Mouse (Mus musculus) heart, embryonic 16.5 days (tissue): ENCODE data around the gene Mapkapk2. TPM values are rescaled to one million over a fixed set of nuclear protein-coding genes. Genes with fewer than 3 reads are reported as not detected.

Source experiments
- ATAC-seq: fragments of 200-750 bp; cut with Nextera tagmentation; replicated peaks from 2 replicates; pipeline ENCODE4 v1.8.0; 2017; ENCODE audit warnings: moderate number of reproducible peaks; ENCODE audit not compliant: insufficient read depth, low FRiP score; ENCODE audit errors: extremely low read depth
- H3K27ac ChIP-seq: fragments of 300-500 bp; sonication (generic); 2 replicates; pipeline ENCODE4 v1.5.1; 2014; ENCODE audit warnings: mild to moderate bottlenecking, low read length, control low read depth, moderate library complexity
- H3K27me3 ChIP-seq: fragments of 300-500 bp; sonication (generic); 2 replicates; pipeline ENCODE4 v1.6.1; 2014; ENCODE audit warnings: low read length, mixed read lengths; ENCODE audit not compliant: control insufficient read depth, insufficient read depth
- H3K36me3 ChIP-seq: fragments of 300-500 bp; sonication (generic); 2 replicates; pipeline ENCODE4 v1.6.1; 2014; ENCODE audit not compliant: control insufficient read depth, insufficient read depth
- H3K4me1 ChIP-seq: fragments of 300-500 bp; sonication (generic); 2 replicates; pipeline ENCODE4 v1.6.1; 2014; ENCODE audit warnings: low read length, mixed read lengths; ENCODE audit not compliant: control insufficient read depth, insufficient read depth
- H3K4me2 ChIP-seq: fragments of 300-500 bp; sonication (generic); 2 replicates; pipeline ENCODE4 v1.6.1; 2014; ENCODE audit warnings: low read depth, mild to moderate bottlenecking, control low read depth, low read length
- H3K4me3 ChIP-seq: fragments of 300-500 bp; sonication (generic); 2 replicates; pipeline ENCODE4 v1.5.1; 2014; ENCODE audit warnings: mild to moderate bottlenecking, control low read depth, low read length
- H3K9ac ChIP-seq: fragments of 300-500 bp; sonication (generic); 2 replicates; pipeline ENCODE4 v1.6.1; 2014; ENCODE audit warnings: low read length, control low read depth
- H3K9me3 ChIP-seq: fragments of 300-500 bp; sonication (generic); replicated peaks from 2 replicates; pipeline ENCODE4 v1.6.1; 2016; ENCODE audit warnings: low read length; ENCODE audit not compliant: control insufficient read depth
- WGBS: fragments of 180-500 bp; shearing (Covaris S2); extraction: QIAGEN DNeasy Blood & Tissue Kit; methylation state at CpG from one replicate; pipeline ENCODE4 v1.1.7; 2014; 5-methylcytosine and 5-hydroxymethylcytosine counted together
- polyA plus RNA-seq: library from polyadenylated mRNA; unstranded; fragments of >200 nt; fragmentation: Nextera tagmentation; extraction: Ambion mirVana; gene quantifications from 2 replicates; pipeline ENCODE4 v1.2.1, GENCODE M21; 2015

Mapkapk2 gene
- polyA plus RNA-seq, 1 experiment from 2014 or later = 61.4 TPM

DNA sequence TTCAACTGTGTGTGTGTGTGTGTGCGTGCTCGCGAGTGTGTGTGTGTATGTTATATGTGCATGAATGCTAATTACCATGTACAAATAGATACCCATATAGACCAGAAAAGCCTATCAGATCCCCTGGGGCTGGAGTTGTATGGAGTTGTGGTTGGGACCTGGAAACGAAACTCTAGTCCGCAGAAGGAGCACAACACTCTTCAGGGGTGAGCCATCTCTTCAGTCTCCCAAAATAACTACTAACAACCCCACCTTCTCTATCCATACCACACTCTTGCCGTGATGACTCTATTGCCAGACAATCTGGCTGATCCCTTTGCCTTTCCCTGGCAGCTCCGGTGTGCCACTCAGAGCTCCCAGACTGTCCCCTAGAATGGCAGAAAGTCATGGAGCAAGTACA is 81.7 kb downstream of the Mapkapk2 start:
- Histone ChIP-seq H3K4me1 (no peaks in the 10 kb centered on the region), H3K27ac (no peak overlapping the region), H3K9ac (no peak overlapping the region), H3K4me2 (no peak overlapping the region), H3K36me3 (no peaks in the 10 kb centered on the region), H3K4me3 (no peak overlapping the region), H3K27me3 (no peaks in the 10 kb centered on the region; the same call in 1 of the 2 replicates), H3K9me3 (no peaks in the 10 kb centered on the region)
- ATAC-seq = no peak
- 83% methylated on average over 7 of the region's 7 CpGs for WGBS

DNA sequence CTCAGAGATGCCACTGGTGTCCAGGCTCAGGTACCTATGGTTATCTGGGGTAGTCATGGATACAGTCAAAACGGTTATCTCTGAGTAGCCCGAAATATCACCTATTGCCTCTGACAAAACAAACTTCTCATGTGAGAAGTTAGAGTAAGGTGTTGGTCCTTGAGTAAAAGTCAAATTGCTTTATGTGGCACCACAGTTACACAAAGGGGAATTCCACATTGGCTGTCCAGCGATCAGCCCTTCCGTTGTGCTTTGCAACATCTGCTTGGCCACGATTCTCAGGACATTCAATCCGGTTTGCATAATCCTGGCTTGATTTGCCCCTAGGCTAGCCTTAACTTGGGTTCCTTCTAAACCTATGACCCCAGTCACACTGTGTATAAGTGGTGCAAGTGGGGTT is 82.3 kb downstream of the Mapkapk2 start:
- 72% methylated on average over 6 of the region's 6 CpGs for WGBS
- Histone ChIP-seq H3K9ac (no peak overlapping the region), H3K36me3 (no peaks in the 10 kb centered on the region), H3K4me1 (no peaks in the 10 kb centered on the region), H3K27me3 (no peaks in the 10 kb centered on the region; the same call in 1 of the 2 replicates), H3K4me2 (no peak overlapping the region), H3K27ac (no peak overlapping the region), H3K4me3 (no peak overlapping the region), H3K9me3 (no peaks in the 10 kb centered on the region)
- ATAC-seq = no peak

DNA sequence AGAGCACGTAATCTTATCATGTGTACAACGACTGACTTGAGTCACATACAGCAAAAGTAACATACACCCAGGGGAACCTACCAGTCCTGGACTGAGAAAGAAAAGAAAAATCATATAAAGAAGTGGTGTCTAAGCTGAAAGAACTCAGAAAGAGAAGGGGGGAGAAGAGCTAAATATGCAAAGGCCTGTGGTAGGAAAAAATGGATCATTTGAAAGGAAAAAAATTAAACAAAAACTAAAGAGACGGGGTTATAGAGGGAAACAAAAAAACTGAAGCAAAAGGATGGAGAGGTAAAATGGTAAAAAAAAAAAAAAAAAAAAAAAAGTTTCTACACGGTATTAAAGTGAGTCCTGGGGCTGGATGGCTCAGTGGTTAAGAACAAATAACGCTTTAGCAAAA is 83.7 kb downstream of the Mapkapk2 start:
- H3K4me1 ChIP-seq = no peaks in the 10 kb centered on the region
- ATAC-seq = no peak
- 74% methylated on average over 5 of the region's 5 CpGs for WGBS
- H3K4me2 ChIP-seq = no peak overlapping the region
- no peaks in the 10 kb centered on the region for H3K27me3 ChIP-seq
- H3K9ac ChIP-seq = no peak overlapping the region
- no peaks in the 10 kb centered on the region for H3K9me3 ChIP-seq
- no peaks in the 10 kb centered on the region for H3K36me3 ChIP-seq
- no peak overlapping the region for H3K27ac ChIP-seq
- H3K4me3 ChIP-seq = no peak overlapping the region

DNA sequence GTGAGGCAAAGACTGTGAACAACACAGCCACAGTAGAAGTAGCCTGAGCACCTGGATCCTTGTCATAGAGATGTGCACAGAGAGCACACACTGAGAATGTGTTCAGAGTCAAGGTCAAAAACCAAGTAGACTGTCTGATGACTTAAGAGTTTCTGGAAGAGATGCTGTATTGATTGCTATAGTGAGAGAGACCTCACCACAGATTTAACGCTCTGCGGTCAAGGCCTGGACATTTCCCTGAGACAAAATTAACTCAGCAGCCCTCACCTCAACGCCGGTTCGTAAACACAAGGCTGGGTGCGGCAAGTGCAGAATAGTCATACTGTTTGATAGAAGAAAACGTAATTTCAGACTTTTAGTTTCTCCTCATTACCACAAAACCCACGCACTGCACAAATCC is 85.1 kb downstream of the Mapkapk2 start:
- Histone ChIP-seq H3K36me3 (no peaks in the 10 kb centered on the region), H3K27ac (no peak overlapping the region), H3K9ac (no peak overlapping the region), H3K9me3 (no peaks in the 10 kb centered on the region), H3K4me2 (no peak overlapping the region), H3K4me1 (no peaks in the 10 kb centered on the region), H3K27me3 (no peaks in the 10 kb centered on the region), H3K4me3 (no peak overlapping the region)
- no peak for ATAC-seq
- 87% methylated on average over 8 of the region's 8 CpGs for WGBS

DNA sequence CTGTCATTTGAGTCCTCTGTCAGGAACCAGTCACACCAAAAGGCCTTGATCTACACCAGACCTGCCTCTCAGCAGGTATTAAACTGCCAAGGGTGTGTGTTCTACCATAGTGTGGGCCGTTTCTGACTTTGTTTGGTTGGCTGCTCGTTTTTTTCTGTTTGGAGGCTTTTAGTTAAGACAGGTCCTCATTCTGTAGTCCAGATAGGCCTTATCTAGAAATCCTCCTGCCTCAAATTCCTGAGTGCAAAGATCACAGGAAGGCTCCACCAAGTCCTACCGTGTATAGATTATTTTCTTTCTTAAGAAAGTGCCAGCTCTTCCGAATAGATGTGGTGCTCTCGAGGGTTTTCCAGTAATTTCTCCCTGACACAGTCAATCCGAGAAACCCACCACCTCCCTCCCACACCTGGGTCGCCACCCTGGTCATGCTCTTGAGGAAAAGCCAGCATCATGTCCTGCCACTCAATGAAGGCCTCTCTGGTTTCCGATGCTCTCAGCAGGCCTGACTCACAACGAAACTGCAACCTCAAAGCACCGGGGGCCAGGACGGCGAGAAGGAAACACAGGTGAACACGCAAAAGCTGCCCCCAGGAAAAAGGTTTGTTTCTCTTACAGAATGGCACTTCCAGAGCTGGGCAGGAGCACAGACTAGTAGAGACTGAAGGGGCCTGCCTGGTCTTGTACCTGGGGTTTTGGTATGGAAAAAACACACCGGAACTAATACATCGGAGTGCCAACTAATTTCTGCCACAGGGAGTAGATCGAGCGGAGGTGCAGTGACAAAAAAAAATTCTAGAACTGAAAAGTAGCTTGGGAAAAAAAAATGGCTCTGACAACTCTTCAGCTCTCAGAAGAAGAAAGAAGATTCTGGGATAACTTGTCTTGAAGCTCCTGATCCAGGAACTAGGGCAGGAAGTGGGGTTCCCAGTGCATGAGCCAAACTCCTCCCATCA is 87.1 kb downstream of the Mapkapk2 start:
- H3K27ac ChIP-seq = no peak overlapping the region
- no peak overlapping the region for H3K9ac ChIP-seq
- no peak overlapping the region for H3K4me2 ChIP-seq
- H3K4me1 ChIP-seq = no peaks in the 10 kb centered on the region
- 51% methylated on average over 17 of the region's 17 CpGs for WGBS
- H3K4me3 ChIP-seq = no peak overlapping the region
- no peaks in the 10 kb centered on the region for H3K9me3 ChIP-seq
- ATAC-seq = no peak
- no peaks in the 10 kb centered on the region for H3K36me3 ChIP-seq
- no peaks in the 10 kb centered on the region for H3K27me3 ChIP-seq

DNA sequence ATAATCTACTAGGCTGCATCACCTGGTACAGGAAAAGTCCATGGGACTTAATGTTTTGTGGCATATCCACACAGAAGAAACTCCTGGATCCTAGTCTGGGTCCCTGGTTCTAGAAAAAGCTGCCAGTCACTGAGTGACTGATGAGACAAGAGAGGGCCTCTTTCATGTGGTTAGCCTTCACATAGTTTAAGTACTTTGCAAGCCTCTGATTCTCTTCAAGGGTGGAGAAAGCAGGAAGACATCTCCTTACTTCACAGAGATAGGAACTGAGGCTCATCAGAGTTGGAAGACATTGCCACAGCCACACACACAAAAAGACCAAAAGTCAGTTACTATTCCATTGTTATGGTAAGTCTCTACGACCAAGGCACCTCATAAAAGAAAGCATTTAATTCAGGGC is 91.6 kb downstream of the Mapkapk2 start:
- Histone ChIP-seq H3K9ac (no peak overlapping the region), H3K4me3 (no peak overlapping the region), H3K4me1 (no peaks in the 10 kb centered on the region), H3K4me2 (no peak overlapping the region), H3K36me3 (no peaks in the 10 kb centered on the region), H3K9me3 (no peaks in the 10 kb centered on the region), H3K27ac (no peak overlapping the region), H3K27me3 (no peaks in the 10 kb centered on the region)
- no peak for ATAC-seq
- WGBS = 74% methylated on average over 1 of the region's 1 CpGs

Other genes with a start within 250 kb of the Mapkapk2 start
- gene Fcmr, start 232.2 kb downstream of the Mapkapk2 start, polyA plus RNA-seq = 0.71 and 1.3 TPM in 2 replicates
- not detected in 2 replicates for gene Il24, start 210.4 kb downstream of the Mapkapk2 start, polyA plus RNA-seq
- gene Il20, start 186.4 kb downstream of the Mapkapk2 start, polyA plus RNA-seq = not detected in 2 replicates
- not detected in 2 replicates for gene Il19, start 157.7 kb downstream of the Mapkapk2 start, polyA plus RNA-seq
- 0.11 and 0.14 TPM in 2 replicates for gene Il10, start 78.0 kb downstream of the Mapkapk2 start, polyA plus RNA-seq
- gene Dyrk3, start 40.5 kb upstream of the Mapkapk2 start, polyA plus RNA-seq = 1.8 and 2.1 TPM in 2 replicates
- gene Eif2d, start 55.4 kb upstream of the Mapkapk2 start, polyA plus RNA-seq = 48.1 and 50.1 TPM in 2 replicates
- 15.0 and 22.5 TPM in 2 replicates for gene Rassf5, start 147.4 kb upstream of the Mapkapk2 start, polyA plus RNA-seq
- gene Ikbke, start 181.8 kb upstream of the Mapkapk2 start, polyA plus RNA-seq = 4.0 and 5.0 TPM in 2 replicates